8 mouse cellular contexts compared by ENCODE assay signal in genomic region chr14:20294947-20295346, GRCm38 (mm10). TPM values are rescaled to one million over a fixed set of nuclear protein-coding genes. Genes with fewer than 3 reads are reported as not detected.
DNase-seq lines count a peak whose midpoint lies in the region; ATAC-seq and TF ChIP-seq lines count a peak whose summit lies in the region.

No protein-coding gene starts in this region.

- WGBS in cerebellum, adult 2 months = 17% methylated on average over 8 of the region's 8 CpGs
- 40% methylated on average over 8 of the region's 8 CpGs for WGBS in thymus, adult 2 months
- WGBS in limb, embryonic 15.5 days = 34% methylated on average over 8 of the region's 8 CpGs

- H3K4me2 ChIP-seq in limb, embryonic 15.5 days = peak overlapping the region; percentile 53

- no peaks in the 10 kb centered on the region for H3K27me3 ChIP-seq in cerebellum, adult 2 months (ENCODE audit: control insufficient read depth, insufficient read depth, low read length)
- no peaks in the 10 kb centered on the region for H3K27me3 ChIP-seq in thymus, adult 2 months (ENCODE audit: control insufficient read depth, insufficient read depth, low read length)
- H3K27me3 ChIP-seq in limb, embryonic 15.5 days = no peaks in the 10 kb centered on the region

- H3K9me3 ChIP-seq in limb, embryonic 15.5 days = no peaks in the 10 kb centered on the region

- no peaks in the 10 kb centered on the region for H3K36me3 ChIP-seq in thymus, adult 2 months (ENCODE audit: control insufficient read depth, insufficient read depth, low read length)
- H3K36me3 ChIP-seq in limb, embryonic 15.5 days = no peaks in the 10 kb centered on the region

- H3K4me1 ChIP-seq in cerebellum, adult 2 months (ENCODE audit: control insufficient read depth, insufficient read depth, low read length) = no peaks in the 10 kb centered on the region
- H3K4me1 ChIP-seq in thymus, adult 2 months (replicated peaks; ENCODE audit: control insufficient read depth, insufficient read depth, low read length) = peaks cover 2% of the 10 kb centered on the region
- H3K4me1 ChIP-seq in limb, embryonic 15.5 days = peaks cover 3% of the 10 kb centered on the region; the same call in 1 of the 2 replicates

- no peak for ATAC-seq in limb, embryonic 15.5 days (ENCODE audit: insufficient number of reproducible peaks, low FRiP score, low TSS enrichment, low read depth)

- H3K27ac ChIP-seq in cerebellum, adult 2 months (ENCODE audit: insufficient read depth, low read length) = no peak overlapping the region
- H3K27ac ChIP-seq in thymus, adult 2 months (ENCODE audit: control insufficient read depth, insufficient read depth, low read length) = no peak overlapping the region
- H3K27ac ChIP-seq in limb, embryonic 15.5 days = no peak overlapping the region

- DNase-seq in cerebellum, adult 2 months = no peak
- DNase-seq in cerebellum, postnatal 36 days = no peak
- DNase-seq in thymus, adult 2 months = no peak
- DNase-seq in thymus, postnatal 36 days = no peak
- DNase-seq in embryo, embryonic 9.5 days (ENCODE audit: extremely low spot score) = no peak
- DNase-seq in right cerebral cortex, adult 2 months (ENCODE audit: low spot score in 2 of 2) = no peak
- no peak for DNase-seq in thymus, postnatal 4 days

- TF ChIP-seq CTCF in cerebellum, adult 2 months (IDR thresholded peaks at IDR 0.05; ENCODE audit: borderline replicate concordance, insufficient read depth, low read depth, low read length) = no peak
- no peak for TF ChIP-seq CTCF in thymus, adult 2 months (IDR thresholded peaks at IDR 0.05; ENCODE audit: borderline replicate concordance, control insufficient read depth, extremely low read depth, insufficient read depth, low read length, poor library complexity)

- peak overlapping the region; percentile 72 for H3K4me3 ChIP-seq in cerebellum, adult 2 months (replicated peaks; ENCODE audit: insufficient read depth, low read depth, low read length)
- H3K4me3 ChIP-seq in thymus, adult 2 months (ENCODE audit: control insufficient read depth, insufficient read depth, low read length) = peak overlapping the region; percentile 34; the same call in 1 of the 2 replicates
- peak overlapping the region; percentile 54 for H3K4me3 ChIP-seq in limb, embryonic 15.5 days

- TF ChIP-seq POLR2A in cerebellum, adult 2 months (IDR thresholded peaks at IDR 0.05; ENCODE audit: borderline replicate concordance, insufficient read depth, low read length) = no peak
- TF ChIP-seq POLR2A in thymus, adult 2 months (IDR thresholded peaks at IDR 0.05; ENCODE audit: control insufficient read depth, extremely low read depth, insufficient read depth, low read length, poor library complexity) = no peak

- H3K9ac ChIP-seq in limb, embryonic 15.5 days = peak overlapping the region; percentile 47; the same call in 1 of the 2 replicates

RNA-seq across cellular contexts. Expression of gene Nudt13, which starts 0.5 kb away (rescaled TPM):
- 27.1 and 27.6 TPM in 2 replicates for polyA plus RNA-seq in cerebellum, adult 2 months (2012; rRNA removed)
- polyA plus RNA-seq in thymus, adult 2 months (2012; rRNA removed) = 14.8 and 20.7 TPM in 2 replicates
- polyA plus RNA-seq in limb, embryonic 15.5 days (2015; fragmentation: Nextera tagmentation; extraction: Ambion mirVana) = 17.6 and 19.6 TPM in 2 replicates

RNA-seq across cellular contexts. Expression of gene Kcnk16, which starts 25.9 kb away (rescaled TPM):
- not detected in 2 replicates for polyA plus RNA-seq in cerebellum, adult 2 months (2012; rRNA removed)
- polyA plus RNA-seq in thymus, adult 2 months (2012; rRNA removed) = 0.40 and 0.43 TPM in 2 replicates
- polyA plus RNA-seq in limb, embryonic 15.5 days (2015; fragmentation: Nextera tagmentation; extraction: Ambion mirVana) = 0.17 TPM in 1 of 2 replicates, not detected in the other

RNA-seq across cellular contexts. Expression of gene Ecd, which starts 53.0 kb away (rescaled TPM):
- polyA plus RNA-seq in cerebellum, adult 2 months (2012; rRNA removed) = 32.1 and 33.9 TPM in 2 replicates
- polyA plus RNA-seq in thymus, adult 2 months (2012; rRNA removed) = 24.5 and 29.9 TPM in 2 replicates
- 47.5 and 48.2 TPM in 2 replicates for polyA plus RNA-seq in limb, embryonic 15.5 days (2015; fragmentation: Nextera tagmentation; extraction: Ambion mirVana)

RNA-seq across cellular contexts. Expression of gene Fam149b, which starts 53.0 kb away (rescaled TPM):
- 53.0 and 59.0 TPM in 2 replicates for polyA plus RNA-seq in cerebellum, adult 2 months (2012; rRNA removed)
- polyA plus RNA-seq in thymus, adult 2 months (2012; rRNA removed) = 28.4 and 34.5 TPM in 2 replicates
- 31.1 and 34.8 TPM in 2 replicates for polyA plus RNA-seq in limb, embryonic 15.5 days (2015; fragmentation: Nextera tagmentation; extraction: Ambion mirVana)
